Mouse (Mus musculus) limb, embryonic 10.5 days (tissue): Measurements from ENCODE around the gene Zfp3. TPM values are rescaled to one million over a fixed set of nuclear protein-coding genes. Genes with fewer than 3 reads are reported as not detected.

Source experiments
- DNase-seq: peaks from one replicate; pipeline ENCODE4 v3.0.0-alpha.2; 2017; ENCODE audit warnings: low spot score
- H3K27ac ChIP-seq: fragments of 300-500 bp; sonication (generic); 2 replicates; pipeline ENCODE4 v1.5.1; 2016; ENCODE audit warnings: mild to moderate bottlenecking
- H3K27me3 ChIP-seq: fragments of 300-500 bp; sonication (generic); 2 replicates; pipeline ENCODE4 v1.6.1; 2016; ENCODE audit warnings: low read depth, mild to moderate bottlenecking; ENCODE audit not compliant: poor library complexity, severe bottlenecking
- H3K36me3 ChIP-seq: fragments of 300-500 bp; sonication (generic); 2 replicates; pipeline ENCODE4 v1.6.1; 2016; ENCODE audit warnings: mild to moderate bottlenecking, moderate library complexity
- H3K4me1 ChIP-seq: fragments of 300-500 bp; sonication (generic); 2 replicates; pipeline ENCODE4 v1.6.1; 2016
- H3K4me3 ChIP-seq: fragments of 300-500 bp; sonication (generic); 2 replicates; pipeline ENCODE4 v1.5.1; 2016; ENCODE audit warnings: mild to moderate bottlenecking, moderate library complexity
- H3K9me3 ChIP-seq: fragments of 300-500 bp; sonication (generic); replicated peaks from 2 replicates; pipeline ENCODE4 v1.6.1; 2016; ENCODE audit warnings: mild to moderate bottlenecking
- WGBS: fragments of 180-500 bp; shearing (Covaris S2); methylation state at CpG from one replicate; pipeline ENCODE4 v1.1.7; 2016; 5-methylcytosine and 5-hydroxymethylcytosine counted together
- polyA plus RNA-seq: library from polyadenylated mRNA; unstranded; fragments of >200 nt; fragmentation: Nextera tagmentation; extraction: Ambion mirVana; gene quantifications from 2 replicates; pipeline ENCODE4 v1.2.1, GENCODE M21; 2016

Gene Zfp3
- polyA plus RNA-seq, 1 experiment from 2014 or later: 5.1 TPM

DNA sequence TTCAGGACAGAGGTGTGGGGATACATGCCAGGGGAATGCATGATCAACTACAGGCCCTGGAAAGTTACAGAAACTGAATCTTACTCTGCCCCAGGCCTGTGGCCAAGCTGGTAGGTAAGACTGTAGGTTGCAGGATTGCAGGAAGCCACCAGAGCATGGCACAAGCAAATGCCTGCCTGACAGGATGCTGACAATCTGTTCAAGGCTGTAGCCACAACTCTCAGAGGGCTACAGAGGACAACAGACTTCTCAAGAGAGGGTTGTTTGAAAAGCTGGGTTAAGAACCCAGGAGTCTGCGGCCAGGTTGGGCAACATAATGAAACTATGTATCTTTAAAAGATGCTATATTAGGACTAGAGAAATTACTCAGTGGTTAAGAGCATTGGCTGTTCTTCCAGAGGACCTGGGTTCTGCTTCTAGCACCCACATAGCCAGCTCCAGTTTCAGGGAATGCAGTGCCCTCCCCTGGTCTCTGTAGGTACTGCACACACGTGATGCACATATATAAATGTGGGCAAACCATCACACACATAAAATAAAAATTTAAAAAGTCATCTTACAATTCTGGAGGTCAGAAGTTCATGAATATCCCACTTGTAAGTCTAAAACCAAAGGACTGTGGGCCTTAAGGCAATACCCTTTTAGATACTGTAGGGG is 38.3 kb downstream of the Zfp3 start:
- Histone ChIP-seq H3K4me1 (peaks cover 4% of the 10 kb centered on the region; the same call in 1 of the 2 replicates), H3K27me3 (no peaks in the 10 kb centered on the region), H3K9me3 (no peaks in the 10 kb centered on the region), H3K36me3 (no peaks in the 10 kb centered on the region), H3K27ac (no peak overlapping the region), H3K4me3 (no peak overlapping the region)
- WGBS: 90% methylated on average over 2 of the region's 2 CpGs
- DNase-seq: no peak

DNA sequence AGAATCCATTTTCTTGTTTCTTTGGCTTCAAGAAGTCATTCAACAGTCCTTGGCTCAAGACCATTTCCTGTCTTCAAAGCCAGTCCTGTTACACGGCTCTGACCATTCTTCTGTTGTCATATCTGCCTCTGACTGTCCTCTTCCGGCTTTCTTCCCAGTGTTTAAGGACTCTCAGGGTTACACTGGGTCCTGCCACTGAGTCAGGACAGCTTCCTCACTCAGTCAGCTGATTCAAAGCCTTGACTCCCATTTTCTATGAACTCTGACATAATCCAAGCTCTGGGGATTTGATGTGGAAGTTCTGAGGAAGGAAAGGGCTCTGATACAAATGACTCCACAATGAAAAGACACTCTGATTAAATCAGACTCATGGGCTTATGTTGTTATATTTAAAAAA is 38.9 kb downstream of the Zfp3 start:
- Histone ChIP-seq H3K9me3 (no peaks in the 10 kb centered on the region), H3K27ac (no peak overlapping the region), H3K27me3 (no peaks in the 10 kb centered on the region), H3K4me3 (no peak overlapping the region), H3K36me3 (no peaks in the 10 kb centered on the region), H3K4me1 (peaks cover 4% of the 10 kb centered on the region; the same call in 1 of the 2 replicates)
- WGBS: 82% methylated on average over 2 of the region's 2 CpGs
- no peak for DNase-seq

DNA sequence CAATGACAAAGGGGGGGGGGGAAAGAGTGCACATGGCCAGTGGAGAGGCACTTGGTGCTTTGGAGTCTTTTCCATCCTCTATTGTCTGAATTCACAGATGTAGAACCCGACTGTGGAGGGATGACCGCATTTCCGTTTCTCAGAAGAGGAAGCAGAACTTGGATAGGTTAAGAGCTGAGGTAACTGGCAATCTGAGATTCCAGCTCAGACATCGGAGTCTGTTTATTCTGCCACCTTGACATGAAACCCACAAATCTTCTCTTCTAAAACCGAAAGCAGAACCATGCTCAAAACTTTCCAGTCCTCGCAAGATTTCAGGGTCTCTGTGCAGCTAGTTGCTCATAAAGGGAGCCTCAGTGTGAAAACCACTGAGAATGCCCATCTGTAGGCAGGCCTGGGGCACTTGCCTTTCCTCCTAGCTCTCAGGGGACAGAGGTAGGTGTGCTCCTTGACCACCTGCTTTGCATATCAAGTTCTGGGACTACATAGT is 39.7 kb downstream of the Zfp3 start:
- peaks cover 4% of the 10 kb centered on the region; the same call in 1 of the 2 replicates for H3K4me1 ChIP-seq
- H3K9me3 ChIP-seq: no peaks in the 10 kb centered on the region
- no peak overlapping the region for H3K4me3 ChIP-seq
- DNase-seq: no peak
- no peaks in the 10 kb centered on the region for H3K27me3 ChIP-seq
- 81% methylated on average over 6 of the region's 6 CpGs for WGBS
- no peak overlapping the region for H3K27ac ChIP-seq
- H3K36me3 ChIP-seq: no peaks in the 10 kb centered on the region

DNA sequence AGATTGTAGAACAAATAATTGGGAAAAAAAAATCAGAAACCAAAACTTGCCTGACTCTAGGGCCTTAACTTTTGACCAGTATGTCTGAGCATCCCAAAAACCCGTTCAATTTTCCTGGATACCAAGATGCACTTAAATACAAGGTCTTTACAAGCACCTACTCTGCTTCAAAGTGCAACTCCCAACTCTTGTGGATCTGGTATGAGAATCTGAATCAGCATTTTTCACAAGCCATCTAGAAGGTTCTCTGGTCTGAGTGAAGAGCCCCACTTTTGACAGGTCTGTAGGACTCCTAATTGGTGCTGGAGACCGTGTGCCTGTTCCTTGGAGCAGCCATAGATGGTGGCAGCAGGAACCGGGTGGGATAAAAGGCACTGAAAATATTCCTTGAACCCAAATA is 40.4 kb downstream of the Zfp3 start:
- Histone ChIP-seq H3K9me3 (no peaks in the 10 kb centered on the region), H3K27ac (no peak overlapping the region), H3K4me3 (no peak overlapping the region), H3K36me3 (no peaks in the 10 kb centered on the region), H3K27me3 (no peaks in the 10 kb centered on the region), H3K4me1 (peaks cover 4% of the 10 kb centered on the region; the same call in 1 of the 2 replicates)
- DNase-seq: no peak
- WGBS: 77% methylated on average over 3 of the region's 3 CpGs

DNA sequence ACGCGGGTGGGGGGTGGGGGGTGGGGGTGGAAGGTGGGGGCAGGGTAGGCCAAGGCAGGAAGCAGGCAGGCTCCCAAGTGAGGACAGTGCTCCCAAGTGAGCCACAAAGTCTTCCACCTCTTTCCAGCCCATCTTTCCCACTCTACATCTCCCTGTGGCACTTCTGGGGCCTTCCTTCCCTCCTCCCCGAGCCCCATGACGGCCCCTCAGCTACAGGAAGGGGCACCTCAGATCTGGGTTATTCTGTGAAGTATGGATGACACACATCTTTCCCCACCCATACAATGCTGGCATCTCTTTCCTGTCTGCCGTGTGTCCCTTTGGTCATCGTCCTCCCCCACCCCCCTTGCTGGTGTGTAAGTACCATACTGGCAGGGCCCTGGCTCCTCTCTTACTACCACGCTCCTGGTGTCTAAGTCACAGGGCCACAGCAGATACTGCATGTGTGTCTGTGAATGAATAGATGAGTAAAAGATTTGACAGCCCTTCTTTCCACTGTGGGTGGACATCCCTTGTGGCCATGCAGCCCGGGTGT is 41.7 kb downstream of the Zfp3 start:
- Histone ChIP-seq H3K27me3 (no peaks in the 10 kb centered on the region), H3K27ac (no peak overlapping the region), H3K4me3 (no peak overlapping the region), H3K9me3 (no peaks in the 10 kb centered on the region), H3K36me3 (no peaks in the 10 kb centered on the region), H3K4me1 (peaks cover 4% of the 10 kb centered on the region; the same call in 1 of the 2 replicates)
- WGBS: 74% methylated on average over 8 of the region's 8 CpGs
- DNase-seq: no peak

DNA sequence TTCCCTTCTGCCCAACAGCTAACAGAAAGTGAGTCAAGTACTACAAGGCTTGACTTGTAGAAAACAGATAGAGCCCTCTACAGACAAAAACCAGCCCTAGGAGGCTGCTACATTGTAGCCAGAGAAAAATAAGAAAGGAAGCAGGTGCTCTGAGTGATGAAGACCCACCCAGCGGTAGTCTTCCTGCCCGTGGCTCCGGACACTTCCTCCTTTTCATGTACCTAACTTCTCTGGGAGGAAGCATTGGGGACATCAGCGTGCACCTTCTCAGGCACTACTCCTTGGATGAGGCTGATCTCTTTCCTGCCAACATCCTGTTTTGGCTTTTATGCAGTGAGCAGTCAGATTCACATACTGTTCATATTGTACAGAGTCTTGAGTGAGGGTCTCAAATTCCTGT is 42.7 kb downstream of the Zfp3 start:
- Histone ChIP-seq H3K27me3 (no peaks in the 10 kb centered on the region), H3K36me3 (no peaks in the 10 kb centered on the region), H3K9me3 (no peaks in the 10 kb centered on the region), H3K4me3 (no peak overlapping the region), H3K4me1 (peaks cover 4% of the 10 kb centered on the region; the same call in 1 of the 2 replicates), H3K27ac (no peak overlapping the region)
- 84% methylated on average over 4 of the region's 4 CpGs for WGBS
- no peak for DNase-seq

DNA sequence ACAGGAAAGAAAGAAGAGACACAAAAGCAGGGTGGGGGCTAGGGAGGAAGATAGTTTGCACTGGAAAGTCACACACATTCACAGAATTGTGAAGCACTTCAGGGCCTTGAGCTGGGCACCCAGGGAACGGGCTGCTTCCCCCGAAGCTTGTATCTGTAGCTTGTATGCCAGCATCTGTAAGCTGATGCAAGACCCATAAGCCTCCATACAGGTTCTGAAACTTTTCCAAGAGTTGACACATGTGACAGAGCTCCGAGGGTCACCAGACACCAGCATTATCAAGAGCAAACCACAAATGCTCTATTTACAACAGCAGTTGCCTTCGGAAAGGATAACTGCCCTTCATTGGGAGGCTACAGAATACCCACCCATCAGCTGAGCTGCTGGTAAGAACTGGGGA is 43.6 kb downstream of the Zfp3 start:
- WGBS: 88% methylated on average over 4 of the region's 4 CpGs
- H3K9me3 ChIP-seq: no peaks in the 10 kb centered on the region
- DNase-seq: no peak
- H3K36me3 ChIP-seq: no peaks in the 10 kb centered on the region
- peaks cover 4% of the 10 kb centered on the region; the same call in 1 of the 2 replicates for H3K4me1 ChIP-seq
- H3K4me3 ChIP-seq: no peak overlapping the region
- no peak overlapping the region for H3K27ac ChIP-seq
- no peaks in the 10 kb centered on the region for H3K27me3 ChIP-seq

DNA sequence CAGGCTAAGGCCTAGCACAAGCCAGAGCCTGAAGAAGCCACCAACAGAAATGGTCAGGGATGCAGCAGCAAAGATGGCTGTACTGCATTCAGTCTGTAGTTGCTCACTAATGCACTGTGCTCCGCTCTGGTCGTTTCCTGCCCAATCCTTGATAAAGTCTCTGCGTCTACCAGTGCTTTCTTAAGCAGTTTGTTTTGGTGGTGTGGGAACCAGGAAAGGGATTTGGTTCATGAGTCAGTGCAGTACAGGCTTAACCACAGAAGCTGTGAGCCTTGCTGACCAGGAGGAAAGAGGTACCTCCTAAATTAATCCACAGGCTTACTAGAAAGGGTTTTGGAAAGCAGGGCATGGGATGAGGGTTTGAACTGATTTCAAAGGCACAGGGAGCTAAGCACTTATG is 44.1 kb downstream of the Zfp3 start:
- H3K9me3 ChIP-seq: no peaks in the 10 kb centered on the region
- H3K4me1 ChIP-seq: peaks cover 4% of the 10 kb centered on the region; the same call in 1 of the 2 replicates

DNA sequence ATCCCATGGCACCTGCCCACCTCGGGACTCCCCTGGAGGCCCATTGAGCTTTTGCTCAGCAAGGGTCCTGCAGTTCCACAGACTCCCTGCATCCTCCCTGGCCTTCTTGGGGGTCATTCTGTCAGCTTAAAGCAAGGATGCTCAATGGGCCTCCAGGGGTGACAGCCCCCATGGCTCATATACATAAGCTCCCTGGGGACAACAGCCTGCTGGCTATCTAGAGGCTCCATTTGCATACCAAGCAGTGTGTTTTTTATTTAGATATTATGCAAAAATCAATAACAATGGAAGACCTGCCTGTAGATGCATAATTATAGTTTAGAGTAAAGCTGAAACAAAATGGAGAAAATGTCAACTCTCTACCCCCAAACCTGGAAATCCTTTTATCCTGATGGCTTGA is 45.0 kb downstream of the Zfp3 start:
- Histone ChIP-seq H3K4me1 (peaks cover 4% of the 10 kb centered on the region; the same call in 1 of the 2 replicates), H3K27ac (no peak overlapping the region), H3K27me3 (no peaks in the 10 kb centered on the region), H3K36me3 (no peaks in the 10 kb centered on the region), H3K4me3 (no peak overlapping the region), H3K9me3 (no peaks in the 10 kb centered on the region)
- WGBS: 40% methylated on average over 1 of the region's 1 CpGs
- no peak for DNase-seq

More for the DNA sequence above, 44.1 kb downstream of the Zfp3 start:
- H3K27me3 ChIP-seq: no peaks in the 10 kb centered on the region
- no peaks in the 10 kb centered on the region for H3K36me3 ChIP-seq
- no peak overlapping the region for H3K4me3 ChIP-seq
- DNase-seq: no peak
- H3K27ac ChIP-seq: no peak overlapping the region
- 77% methylated on average over 3 of the region's 3 CpGs for WGBS

DNA sequence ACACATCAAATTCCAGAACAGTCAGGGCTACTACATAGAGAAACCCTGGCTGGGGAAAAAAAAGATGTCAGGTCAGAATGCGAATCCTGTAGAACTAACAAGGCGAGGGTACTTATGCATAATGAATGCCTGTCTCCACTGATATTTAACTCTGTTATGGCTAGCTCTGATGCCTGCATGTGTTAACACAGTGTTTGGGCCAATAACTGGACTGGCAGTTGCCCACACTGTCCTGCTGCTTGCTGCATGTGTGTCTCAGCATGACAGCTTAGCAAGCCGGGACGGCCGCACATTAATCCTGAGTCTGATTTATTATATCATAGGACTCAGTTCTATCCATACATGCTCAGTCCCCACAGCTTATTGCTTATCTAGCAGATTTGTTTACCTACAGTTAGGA is 47.0 kb downstream of the Zfp3 start:
- Histone ChIP-seq H3K4me1 (no peaks in the 10 kb centered on the region), H3K27ac (no peak overlapping the region), H3K27me3 (no peaks in the 10 kb centered on the region), H3K9me3 (no peaks in the 10 kb centered on the region), H3K4me3 (no peak overlapping the region), H3K36me3 (no peaks in the 10 kb centered on the region)
- whole genome bisulfite sequencing: 90% methylated on average over 5 of the region's 5 CpGs
- DNase-seq: no peak

DNA sequence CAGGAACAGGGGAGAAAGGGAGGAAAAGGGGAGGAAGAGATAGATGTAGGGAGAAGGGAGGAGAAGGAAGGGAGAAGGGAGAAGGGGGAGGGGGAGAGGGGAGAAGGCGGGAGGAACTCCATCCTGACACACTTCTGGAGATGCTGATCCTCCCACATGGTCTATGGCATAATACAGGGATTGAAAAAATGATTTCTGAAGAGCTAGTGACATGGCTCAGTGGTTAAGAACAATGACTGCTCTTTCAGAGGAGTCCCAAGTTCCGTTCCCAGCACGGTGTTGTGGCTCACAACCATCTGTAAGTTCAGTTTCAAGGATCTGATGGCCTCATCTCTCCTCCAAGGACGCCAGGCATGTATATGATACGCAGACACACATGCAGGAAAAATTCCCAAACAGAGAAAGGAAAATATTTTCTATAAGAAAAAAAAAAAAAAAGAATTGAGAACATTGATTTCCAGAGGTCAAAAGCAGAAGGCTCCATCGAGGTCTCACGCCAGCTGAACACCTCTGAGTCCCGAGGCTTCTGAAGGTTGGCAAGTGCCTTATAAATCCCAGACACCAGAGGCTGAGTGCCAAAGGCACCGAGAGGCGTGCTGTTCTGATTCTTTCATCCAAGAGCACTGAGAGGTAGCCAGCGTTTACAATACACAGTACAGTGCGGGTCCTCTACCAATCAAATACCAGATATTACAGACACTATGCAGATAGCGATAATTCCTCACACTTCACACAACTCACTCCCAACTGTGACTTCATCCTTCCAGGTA is 47.6 kb downstream of the Zfp3 start:
- DNase-seq: no peak
- WGBS: 82% methylated on average over 13 of the region's 13 CpGs
- H3K27ac ChIP-seq: no peak overlapping the region

DNA sequence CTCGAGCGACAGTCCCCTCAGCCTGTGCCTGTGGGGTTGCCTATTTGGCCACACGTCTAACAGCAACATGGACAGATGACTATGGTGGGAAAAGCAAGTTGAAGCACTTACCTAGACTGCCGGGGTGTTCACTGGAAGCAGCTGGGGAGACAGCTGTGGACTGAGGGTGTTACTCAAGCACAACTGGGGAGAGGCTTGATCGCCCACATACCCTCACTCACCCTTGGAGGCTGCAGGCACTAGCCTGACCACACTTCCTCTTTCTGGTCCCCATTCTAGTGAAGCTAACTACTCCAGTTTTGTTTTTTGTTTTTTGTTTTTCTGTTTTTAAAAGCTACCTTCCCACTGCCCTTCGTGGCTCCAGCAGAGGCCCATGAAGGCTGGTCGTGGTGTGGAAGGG is 48.4 kb downstream of the Zfp3 start, which contains the start of gene Scimp:
TSS of gene Scimp (minus strand) at position 222 of the 400 bp plus-strand sequence.
- no peaks in the 10 kb centered on the region for H3K4me1 ChIP-seq
- H3K9me3 ChIP-seq: no peaks in the 10 kb centered on the region
- no peaks in the 10 kb centered on the region for H3K27me3 ChIP-seq
- no peak for DNase-seq
- H3K27ac ChIP-seq: no peak within 1 kb of the TSS
- WGBS: 85% methylated on average over 7 of the region's 7 CpGs
- no peaks in the 10 kb centered on the region for H3K36me3 ChIP-seq
- no peak within 1 kb of the TSS for H3K4me3 ChIP-seq

More for the DNA sequence above, 47.6 kb downstream of the Zfp3 start:
- H3K27me3 ChIP-seq: no peaks in the 10 kb centered on the region
- H3K9me3 ChIP-seq: no peaks in the 10 kb centered on the region
- H3K4me1 ChIP-seq: no peaks in the 10 kb centered on the region
- no peak overlapping the region for H3K4me3 ChIP-seq
- H3K36me3 ChIP-seq: no peaks in the 10 kb centered on the region

DNA sequence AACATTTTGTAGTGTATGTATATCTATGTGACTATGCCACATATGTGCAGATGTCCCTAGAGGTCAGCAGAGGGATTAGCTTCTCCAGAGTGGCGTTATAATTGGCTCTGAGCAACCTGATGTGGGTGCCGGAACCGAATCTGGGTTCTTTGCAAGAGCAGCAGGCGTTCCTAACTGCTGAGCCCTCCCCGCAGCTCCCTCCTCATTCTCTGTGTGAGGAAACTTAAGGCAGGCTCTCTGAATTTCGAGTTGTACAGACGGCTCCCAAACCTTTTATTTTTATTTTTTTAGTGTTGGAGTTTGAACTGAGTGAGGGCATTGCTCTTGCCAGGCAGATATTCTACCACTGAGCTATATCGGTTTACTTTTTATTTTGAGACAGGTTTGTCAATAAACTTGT is 51.1 kb downstream of the Zfp3 start:
- Histone ChIP-seq H3K4me3 (no peak overlapping the region), H3K27me3 (no peaks in the 10 kb centered on the region), H3K9me3 (no peaks in the 10 kb centered on the region), H3K36me3 (no peaks in the 10 kb centered on the region), H3K27ac (no peak overlapping the region), H3K4me1 (no peaks in the 10 kb centered on the region)
- no peak for DNase-seq
- WGBS: 86% methylated on average over 8 of the region's 8 CpGs
